Mouse (Mus musculus) E14TG2a.4 (cell line): ENCODE measurements around the gene Pim3.

Source experiments
- H3K27me3 ChIP-seq: 2 replicates; pipeline ENCODE4 v1.6.1; 2014; ENCODE audit warnings: low read length, control low read depth; ENCODE audit not compliant: insufficient read depth
- H3K36me3 ChIP-seq: 2 replicates; pipeline ENCODE4 v1.6.1; 2014; ENCODE audit warnings: low read length, control low read depth; ENCODE audit not compliant: insufficient read depth
- H3K4me1 ChIP-seq: replicated peaks from 2 replicates; pipeline ENCODE4 v1.6.1; 2014; ENCODE audit warnings: low read depth, low read length, control low read depth
- H3K4me3 ChIP-seq: replicated peaks from 2 replicates; pipeline ENCODE4 v1.5.1; 2014; ENCODE audit warnings: mild to moderate bottlenecking, low read length
- H3K9me3 ChIP-seq: 2 replicates; pipeline ENCODE4 v1.6.1; 2014; ENCODE audit warnings: low read length, control low read depth
- CTCF ChIP-seq: conservative IDR thresholded peaks from 2 replicates; pipeline ENCODE4 v1.5.1; 2014; ENCODE audit warnings: low read length
- NANOG ChIP-seq: IDR thresholded peaks from 2 replicates; pipeline ENCODE4 v1.6.1; 2014; ENCODE audit warnings: borderline replicate concordance, low read length, mixed read lengths
- POU5F1 ChIP-seq: IDR thresholded peaks from 2 replicates; pipeline ENCODE4 v1.6.1; 2014; ENCODE audit warnings: low read length, borderline replicate concordance

Pim3 gene

GRCm38 (mm10) chr15:88832536-88832935 lies 29.4 kb upstream of the Pim3 start:
- TF ChIP-seq CTCF (no peak), POU5F1 (no peak), NANOG (no peak)
- Histone ChIP-seq H3K9me3 (no peaks in the 10 kb centered on the region), H3K36me3 (peaks cover 43% of the 10 kb centered on the region), H3K27me3 (no peaks in the 10 kb centered on the region), H3K4me1 (peaks cover 88% of the 10 kb centered on the region), H3K4me3 (no peak overlapping the region)

GRCm38 (mm10) chr15:88836031-88836430 lies 26.0 kb upstream of the Pim3 start:
- no peak; the same call in 1 of the 2 replicates for TF ChIP-seq CTCF
- TF ChIP-seq NANOG, result no peak
- TF ChIP-seq POU5F1, result no peak
- Histone ChIP-seq H3K27me3 (no peaks in the 10 kb centered on the region), H3K36me3 (peaks cover 33% of the 10 kb centered on the region), H3K9me3 (no peaks in the 10 kb centered on the region), H3K4me3 (peak overlapping the region; percentile 79), H3K4me1 (peaks cover 81% of the 10 kb centered on the region)

- peaks cover 32% of the 10 kb centered on the region for H3K36me3 ChIP-seq
- H3K4me1 ChIP-seq, result peaks cover 77% of the 10 kb centered on the region
- H3K4me3 ChIP-seq, result peak overlapping the region; percentile 79
- no peaks in the 10 kb centered on the region for H3K27me3 ChIP-seq
- H3K9me3 ChIP-seq, result no peaks in the 10 kb centered on the region
- TF ChIP-seq NANOG, result no peak
- TF ChIP-seq CTCF, result no peak
- TF ChIP-seq POU5F1, result no peak
These were observed 25.4 kb upstream of the Pim3 start for GRCm38 (mm10) chr15:88836571-88836970.

DNA sequence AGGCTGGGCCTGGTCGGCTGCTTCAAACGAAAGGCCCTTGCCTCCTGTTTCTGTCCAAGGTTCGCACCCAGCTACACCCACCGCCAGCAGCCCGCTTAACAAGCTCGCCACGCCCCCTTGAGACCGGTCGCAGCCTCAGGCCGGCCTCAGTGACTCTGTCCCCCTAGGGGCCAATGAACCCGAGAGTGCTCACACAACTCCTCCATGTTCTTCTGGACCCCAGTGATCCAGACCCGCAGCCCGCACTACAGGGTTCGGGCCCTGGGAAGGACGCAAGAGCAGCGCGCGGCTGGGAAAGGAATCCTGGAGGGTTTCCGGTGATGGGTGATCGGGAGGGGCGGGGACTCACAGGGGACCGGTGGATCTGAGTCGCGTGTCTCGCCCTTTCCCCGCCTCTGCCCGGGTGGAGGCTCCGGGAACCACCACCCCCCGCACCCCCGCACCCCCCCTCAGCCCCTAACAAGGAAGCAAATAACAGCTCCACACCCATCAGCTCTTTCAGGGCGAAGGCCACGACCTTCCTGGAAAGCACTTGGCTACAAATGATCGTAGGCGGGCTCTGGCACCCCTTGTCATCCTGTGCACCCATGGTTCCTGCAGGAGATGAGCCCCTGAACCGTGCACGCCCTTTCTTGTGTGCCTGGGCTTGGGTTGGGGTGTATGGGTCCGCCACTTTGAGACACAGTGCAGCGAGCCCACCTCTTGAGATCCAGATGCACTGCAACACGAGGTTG lies 24.6 kb upstream of the Pim3 start:
- Histone ChIP-seq H3K4me1 (peaks cover 75% of the 10 kb centered on the region), H3K9me3 (no peaks in the 10 kb centered on the region), H3K4me3 (peak overlapping the region; percentile 79), H3K27me3 (no peaks in the 10 kb centered on the region), H3K36me3 (peaks cover 26% of the 10 kb centered on the region)
- TF ChIP-seq CTCF, result no peak
- no peak for TF ChIP-seq POU5F1
- no peak for TF ChIP-seq NANOG

GRCm38 (mm10) chr15:88837977-88838376 lies 24.0 kb upstream of the Pim3 start:
- H3K27me3 ChIP-seq, result no peaks in the 10 kb centered on the region
- TF ChIP-seq CTCF (no peak), POU5F1 (no peak), NANOG (no peak)
- peaks cover 69% of the 10 kb centered on the region for H3K4me1 ChIP-seq
- peaks cover 23% of the 10 kb centered on the region for H3K36me3 ChIP-seq
- no peaks in the 10 kb centered on the region for H3K9me3 ChIP-seq
- H3K4me3 ChIP-seq, result peak overlapping the region; percentile 79

DNA sequence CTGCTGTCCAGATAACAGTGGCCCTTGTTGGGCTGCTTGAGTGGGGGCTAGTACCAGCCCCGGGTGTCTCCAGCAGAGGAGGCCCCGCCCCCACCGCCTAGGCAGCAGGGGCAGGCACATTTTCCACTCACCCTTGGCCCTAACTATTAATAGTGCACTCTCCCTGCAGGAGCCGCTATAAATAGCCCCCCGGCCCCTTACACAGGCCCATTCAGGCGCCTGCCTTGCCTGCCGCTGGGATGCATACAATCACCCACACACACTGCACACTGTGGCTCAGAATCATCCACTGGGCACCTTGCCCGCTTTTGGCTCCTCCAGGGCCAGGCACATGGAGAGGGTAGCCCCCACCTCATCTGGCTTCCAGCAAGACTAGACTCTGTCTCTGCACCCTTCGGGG lies 22.7 kb upstream of the Pim3 start:
- peaks cover 62% of the 10 kb centered on the region for H3K4me1 ChIP-seq
- no peaks in the 10 kb centered on the region for H3K27me3 ChIP-seq
- TF ChIP-seq POU5F1 (no peak), CTCF (no peak), NANOG (no peak)
- H3K4me3 ChIP-seq, result peak overlapping the region; percentile 65
- peaks cover 12% of the 10 kb centered on the region for H3K36me3 ChIP-seq
- no peaks in the 10 kb centered on the region for H3K9me3 ChIP-seq

DNA sequence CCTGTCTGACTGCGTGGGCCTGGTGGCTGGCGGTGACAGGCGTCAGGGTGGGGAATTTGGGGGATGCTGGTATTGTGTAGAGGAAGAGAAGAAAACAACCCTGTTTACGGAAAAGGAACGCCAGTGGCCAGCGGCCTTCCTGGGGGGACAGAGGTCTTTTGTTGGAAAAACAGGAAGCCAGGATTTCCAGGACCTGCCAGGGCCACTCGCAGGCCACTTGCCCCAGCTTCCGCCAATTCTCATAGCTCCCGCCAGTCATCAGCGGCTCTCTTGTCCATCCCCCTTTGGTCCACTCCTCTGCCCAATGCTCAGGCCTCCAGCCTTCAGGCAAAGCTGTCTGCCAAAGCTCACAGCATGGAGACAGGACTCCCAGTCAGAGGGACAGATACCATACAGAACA lies 21.9 kb upstream of the Pim3 start:
- TF ChIP-seq POU5F1, result no peak
- TF ChIP-seq NANOG, result no peak
- TF ChIP-seq CTCF, result no peak
- H3K4me1 ChIP-seq, result peaks cover 57% of the 10 kb centered on the region
- peaks cover 1% of the 10 kb centered on the region; the same call in 1 of the 2 replicates for H3K9me3 ChIP-seq
- 0 out of 2 replicates have a peak, but pooled peaks cover 3% of the 10 kb centered on the region for H3K27me3 ChIP-seq
- H3K36me3 ChIP-seq, result 0 out of 2 replicates have a peak, but pooled peaks cover 4% of the 10 kb centered on the region
- peak overlapping the region; percentile 65 for H3K4me3 ChIP-seq

DNA sequence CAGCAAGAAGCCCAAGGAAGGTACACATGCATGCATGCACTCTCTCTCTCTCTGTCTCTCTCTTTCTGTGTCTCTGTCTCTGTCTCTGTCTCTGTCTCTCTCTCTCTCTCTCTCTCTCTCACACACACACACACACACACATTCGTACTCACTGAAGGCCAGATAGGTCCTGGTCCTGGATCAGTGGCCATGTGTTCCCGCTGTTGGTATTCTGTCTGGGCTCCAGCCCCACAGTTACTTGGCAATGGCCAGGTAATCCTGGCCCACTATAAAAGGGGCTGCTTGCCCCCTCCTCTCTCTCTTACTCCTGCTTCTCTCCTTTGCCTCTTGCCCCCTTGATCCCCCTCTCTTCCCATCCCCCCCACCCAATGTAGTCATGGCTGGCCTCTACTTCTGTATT lies 20.8 kb upstream of the Pim3 start:
- H3K27me3 ChIP-seq, result 0 out of 2 replicates have a peak, but pooled peaks cover 3% of the 10 kb centered on the region
- H3K4me3 ChIP-seq, result no peak overlapping the region
- no peak for TF ChIP-seq POU5F1
- H3K36me3 ChIP-seq, result no peaks in the 10 kb centered on the region
- peaks cover 49% of the 10 kb centered on the region for H3K4me1 ChIP-seq
- H3K9me3 ChIP-seq, result peaks cover 9% of the 10 kb centered on the region
